Mouse (Mus musculus): ENCODE data around the gene L2hgdh. TPM values are rescaled to one million over a fixed set of nuclear protein-coding genes. Genes with fewer than 3 reads are reported as not detected.
A peak's percentile ranks its signal among the peaks of the same experiment; 100 is the strongest.
"Not testable (repeated sequence)": the region's sequence is repeated elsewhere in the genome, so short reads cannot be mapped to it uniquely, and the experiment has no call there.

L2hgdh gene
- polyA plus RNA-seq, 1 experiment from 2014 or later, result 18.4 TPM

DNA sequence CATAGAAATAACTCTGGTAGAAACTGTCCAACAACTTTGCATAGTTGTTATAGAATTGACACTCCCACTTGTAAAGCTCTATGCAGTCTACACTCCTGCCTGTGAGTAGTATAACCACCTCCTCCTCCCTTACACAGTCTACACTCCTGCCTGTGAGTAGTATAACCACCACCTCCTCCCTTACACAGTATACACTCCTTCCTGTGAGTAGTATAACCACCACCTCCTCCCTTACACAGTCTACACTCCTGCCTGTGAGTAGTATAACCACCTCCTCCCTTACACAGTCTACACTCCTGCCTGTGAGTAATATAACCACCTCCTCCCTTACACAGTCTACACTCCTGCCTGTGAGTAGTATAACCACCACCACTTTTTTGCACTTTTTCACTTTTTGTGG, 70.7 kb downstream of the L2hgdh start:
- not testable (repeated sequence) for H3K9me3 ChIP-seq (replicated peaks; ENCODE audit: control insufficient read depth, low read length); H3K9ac ChIP-seq (ENCODE audit: low read length); H3K4me1 ChIP-seq (ENCODE audit: control insufficient read depth, insufficient read depth, low read length); H3K27ac ChIP-seq (ENCODE audit: low read length); H3K4me3 ChIP-seq (ENCODE audit: low read length); H3K4me2 ChIP-seq (ENCODE audit: low read depth, low read length); H3K27me3 ChIP-seq (ENCODE audit: control insufficient read depth, insufficient read depth, low read length)
- H3K36me3 ChIP-seq (ENCODE audit: control insufficient read depth, insufficient read depth), result peaks cover 15% of the 10 kb centered on the region
- ATAC-seq (replicated peaks; ENCODE audit: extremely low read depth, insufficient read depth, low FRiP score), result peak; percentile 63

DNA sequence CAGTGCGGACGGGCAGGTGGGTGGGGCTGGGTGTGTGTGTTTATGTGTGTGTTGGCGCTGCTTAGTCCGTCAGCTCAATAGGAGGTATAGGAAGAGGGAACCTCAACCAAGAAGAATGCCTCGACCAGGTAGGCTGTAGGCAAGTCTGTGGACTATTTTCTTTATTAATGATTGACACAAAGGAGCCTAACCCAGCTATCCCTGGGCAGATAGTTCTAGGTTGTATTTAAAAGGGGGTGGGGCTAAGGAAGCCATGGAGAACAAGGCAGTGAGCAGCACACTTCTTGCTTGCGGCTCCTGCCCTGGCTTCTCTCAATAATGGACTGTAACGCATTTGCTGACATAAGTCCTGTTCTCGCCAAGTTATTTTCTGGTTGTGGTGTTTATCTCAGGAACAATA, 75.2 kb downstream of the L2hgdh start:
- 93% methylated on average over 8 of the region's 8 CpGs for WGBS
- H3K9ac ChIP-seq (ENCODE audit: low read length), result no peak overlapping the region
- peaks cover 20% of the 10 kb centered on the region for H3K36me3 ChIP-seq (ENCODE audit: control insufficient read depth, insufficient read depth)
- H3K4me1 ChIP-seq (ENCODE audit: control insufficient read depth, insufficient read depth, low read length), result peaks cover 10% of the 10 kb centered on the region
- no peaks in the 10 kb centered on the region; the same call in 1 of the 2 replicates for H3K9me3 ChIP-seq (replicated peaks; ENCODE audit: control insufficient read depth, low read length)
- no peak overlapping the region for H3K4me2 ChIP-seq (ENCODE audit: low read depth, low read length)
- H3K27me3 ChIP-seq (ENCODE audit: control insufficient read depth, insufficient read depth, low read length), result no peaks in the 10 kb centered on the region
- ATAC-seq (replicated peaks; ENCODE audit: extremely low read depth, insufficient read depth, low FRiP score), result no peak
- no peak overlapping the region for H3K27ac ChIP-seq (ENCODE audit: low read length)
- no peak overlapping the region for H3K4me3 ChIP-seq (ENCODE audit: low read length)

DNA sequence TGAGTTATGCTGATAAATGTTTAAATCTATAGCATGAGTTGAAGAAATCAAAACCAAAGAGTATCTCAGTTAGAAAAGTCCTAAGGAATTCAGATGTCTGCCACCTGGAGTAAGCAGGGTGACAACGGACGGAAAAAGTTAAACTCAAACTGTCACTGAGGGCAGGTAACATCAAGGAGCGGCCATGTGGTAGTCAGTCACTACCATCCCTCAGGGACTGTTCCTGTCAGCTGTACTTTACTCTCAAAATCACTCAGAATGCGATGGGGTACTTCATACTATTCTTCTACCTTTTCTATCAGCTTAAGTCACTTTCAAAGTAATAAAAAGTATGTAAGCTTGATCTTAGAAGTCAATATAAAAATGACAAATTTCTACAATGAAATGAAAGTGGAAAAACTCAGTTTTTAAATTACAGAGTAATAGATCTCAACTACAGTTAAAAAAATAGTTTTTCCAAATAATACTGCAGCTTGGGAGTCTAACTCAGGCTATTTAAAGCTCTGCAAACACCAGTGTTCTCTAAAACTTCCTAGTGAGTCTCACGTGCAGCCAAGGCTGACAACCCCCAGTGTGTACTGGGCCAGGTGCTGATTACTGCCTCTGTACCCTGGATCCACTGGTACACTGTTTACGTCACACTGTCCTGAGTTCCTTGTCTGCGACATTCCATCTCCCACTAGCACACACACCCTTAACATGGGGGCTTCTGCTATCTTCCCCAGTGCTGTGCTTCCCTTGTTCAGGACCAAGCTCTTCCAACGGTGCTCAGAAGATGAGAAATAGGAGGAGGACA, 78.7 kb downstream of the L2hgdh start:
- H3K4me2 ChIP-seq (ENCODE audit: low read depth, low read length), result no peak overlapping the region
- peaks cover 10% of the 10 kb centered on the region for H3K4me1 ChIP-seq (ENCODE audit: control insufficient read depth, insufficient read depth, low read length)
- H3K9ac ChIP-seq (ENCODE audit: low read length), result no peak overlapping the region
- H3K36me3 ChIP-seq (ENCODE audit: control insufficient read depth, insufficient read depth), result peaks cover 10% of the 10 kb centered on the region
- ATAC-seq (replicated peaks; ENCODE audit: extremely low read depth, insufficient read depth, low FRiP score), result peak; percentile 55
- 67% methylated on average over 8 of the region's 8 CpGs for WGBS
- peak overlapping the region; percentile 45 for H3K27ac ChIP-seq (ENCODE audit: low read length)
- no peaks in the 10 kb centered on the region for H3K9me3 ChIP-seq (replicated peaks; ENCODE audit: control insufficient read depth, low read length)
- no peaks in the 10 kb centered on the region for H3K27me3 ChIP-seq (ENCODE audit: control insufficient read depth, insufficient read depth, low read length)
- H3K4me3 ChIP-seq (ENCODE audit: low read length), result no peak overlapping the region

DNA sequence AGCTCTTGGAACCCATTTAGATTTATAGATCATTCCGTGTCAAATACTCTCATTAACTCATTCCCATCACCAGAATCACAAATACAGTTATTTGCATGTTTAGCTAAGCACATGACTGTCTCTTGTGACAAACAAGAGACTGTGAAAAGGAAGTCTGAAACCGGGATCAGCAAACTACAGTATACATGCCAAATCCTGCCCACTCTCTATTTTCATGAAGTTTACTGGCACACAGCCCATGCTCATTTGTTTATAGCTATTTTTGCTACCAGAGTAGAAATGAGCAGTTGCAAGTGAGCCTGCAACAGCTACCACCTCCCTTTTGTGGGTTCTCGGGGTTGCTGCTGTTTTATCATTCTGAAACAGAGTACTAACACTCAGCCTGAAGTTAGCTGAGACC, 79.8 kb downstream of the L2hgdh start:
- no peaks in the 10 kb centered on the region for H3K27me3 ChIP-seq (ENCODE audit: control insufficient read depth, insufficient read depth, low read length)
- no peak overlapping the region for H3K4me3 ChIP-seq (ENCODE audit: low read length)
- ATAC-seq (replicated peaks; ENCODE audit: extremely low read depth, insufficient read depth, low FRiP score), result 0 out of 2 replicates have a peak, but pooled peaks have one; percentile 52
- peaks cover 10% of the 10 kb centered on the region for H3K4me1 ChIP-seq (ENCODE audit: control insufficient read depth, insufficient read depth, low read length)
- 39% methylated on average over 3 of the region's 3 CpGs for WGBS
- H3K9ac ChIP-seq (ENCODE audit: low read length), result peak overlapping the region; percentile 49
- peaks cover 10% of the 10 kb centered on the region for H3K36me3 ChIP-seq (ENCODE audit: control insufficient read depth, insufficient read depth)
- no peaks in the 10 kb centered on the region for H3K9me3 ChIP-seq (replicated peaks; ENCODE audit: control insufficient read depth, low read length)
- peak overlapping the region; percentile 68 for H3K27ac ChIP-seq (ENCODE audit: low read length)
- H3K4me2 ChIP-seq (ENCODE audit: low read depth, low read length), result peak overlapping the region; percentile 15; the same call in 1 of the 2 replicates

DNA sequence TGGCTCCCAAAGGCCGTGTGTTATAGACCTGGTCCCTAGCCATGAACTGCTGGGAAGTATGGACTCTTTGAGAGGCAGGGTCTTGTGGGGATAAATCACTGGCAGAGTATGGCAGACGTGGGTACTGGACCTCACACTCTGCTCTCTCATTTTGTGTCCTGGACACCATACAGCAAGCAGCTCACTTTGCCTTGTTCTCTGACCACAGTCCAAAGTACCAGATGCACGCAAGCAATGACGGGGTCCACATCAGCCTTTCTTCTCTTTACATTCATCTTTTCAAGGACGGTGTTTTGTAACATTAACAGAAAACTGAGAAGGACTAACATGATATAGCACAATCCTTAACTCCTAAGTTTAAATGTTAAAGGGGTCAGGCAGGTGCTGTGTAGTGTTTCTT, 81.8 kb downstream of the L2hgdh start:
- no peak overlapping the region for H3K4me2 ChIP-seq (ENCODE audit: low read depth, low read length)
- H3K27ac ChIP-seq (ENCODE audit: low read length), result no peak overlapping the region
- no peaks in the 10 kb centered on the region for H3K27me3 ChIP-seq (ENCODE audit: control insufficient read depth, insufficient read depth, low read length)
- H3K4me1 ChIP-seq (ENCODE audit: control insufficient read depth, insufficient read depth, low read length), result peaks cover 10% of the 10 kb centered on the region
- H3K9ac ChIP-seq (ENCODE audit: low read length), result no peak overlapping the region
- 91% methylated on average over 5 of the region's 5 CpGs for WGBS
- H3K36me3 ChIP-seq (ENCODE audit: control insufficient read depth, insufficient read depth), result peaks cover 20% of the 10 kb centered on the region
- H3K9me3 ChIP-seq (replicated peaks; ENCODE audit: control insufficient read depth, low read length), result no peaks in the 10 kb centered on the region
- no peak for ATAC-seq (replicated peaks; ENCODE audit: extremely low read depth, insufficient read depth, low FRiP score)
- H3K4me3 ChIP-seq (ENCODE audit: low read length), result no peak overlapping the region

MicroRNA genes within 50 kb of the gene (microRNA counts, 519-probe panel; counts per million panel counts)
- not detected for microRNA mmu-miR-681

Small RNAs within 50 kb of the gene (microRNA-seq; reads per million reads assigned to microRNA genes)
- gene Mir681, result not detected

Other genes starting within 250 kb of the L2hgdh start
- 15.7 and 19.2 TPM in 2 replicates for gene Vcpkmt, start 141.8 kb downstream of the L2hgdh start, polyA plus RNA-seq (2015; fragmentation: Nextera tagmentation; extraction: Ambion mirVana)
- 7.1 and 7.6 TPM in 2 replicates for gene Sos2, start 43.0 kb downstream of the L2hgdh start, polyA plus RNA-seq (2015; fragmentation: Nextera tagmentation; extraction: Ambion mirVana)
- 35.4 and 39.2 TPM in 2 replicates for gene Atp5s, start 77 bp upstream of the L2hgdh start, polyA plus RNA-seq (2015; fragmentation: Nextera tagmentation; extraction: Ambion mirVana)
- 5.2 and 7.0 TPM in 2 replicates for gene Cdkl1, start 66.4 kb upstream of the L2hgdh start, polyA plus RNA-seq (2015; fragmentation: Nextera tagmentation; extraction: Ambion mirVana)
- gene Atl1, start 167.7 kb upstream of the L2hgdh start, polyA plus RNA-seq (2015; fragmentation: Nextera tagmentation; extraction: Ambion mirVana), result 4.6 and 6.1 TPM in 2 replicates
- 25.2 and 27.5 TPM in 2 replicates for gene Map4k5, start 168.3 kb upstream of the L2hgdh start, polyA plus RNA-seq (2015; fragmentation: Nextera tagmentation; extraction: Ambion mirVana)

Data from heart, embryonic 16.5 days (tissue).